Mouse (Mus musculus) retina, postnatal 7 days (tissue): ENCODE measurements around the gene Olfr1000.
"Not testable (repeated sequence)": the region's sequence is repeated elsewhere in the genome, so short reads cannot be mapped to it uniquely, and the experiment has no call there.

ENCODE experiments used
- DNase-seq: peaks from one replicate; pipeline ENCODE4 v3.0.0-alpha.2; 2012; ENCODE audit warnings: low read depth, low spot score

The Olfr1000 gene

GRCm38 (mm10) chr2:85611803-85612202 is at the start of gene Olfr1000:
Olfr1000 (minus strand) TSS chr2:85611903.
- no peak for DNase-seq

DNA sequence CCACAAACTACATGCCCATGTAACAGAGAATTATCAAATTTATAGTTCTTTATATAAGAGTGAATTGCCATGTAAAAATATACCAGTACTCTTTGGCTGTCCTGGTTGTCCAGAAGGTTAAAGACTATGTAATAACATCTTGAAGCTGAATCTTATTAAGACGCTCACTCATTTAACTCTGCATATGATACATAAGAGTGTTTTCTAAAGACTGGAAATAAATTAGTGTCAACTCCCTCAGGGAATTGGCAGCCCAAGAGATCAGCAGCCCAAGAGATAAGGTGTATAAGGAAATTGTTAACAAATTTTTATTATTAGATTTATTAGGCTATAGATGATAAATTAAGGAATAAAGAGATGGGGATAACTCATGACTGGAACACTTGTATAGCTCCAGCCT is 38.9 kb upstream of the Olfr1000 start, which contains the start of gene Olfr1002:
Gene Olfr1002, minus strand, starts transcription at position 101 of the 400 bp plus-strand sequence.
- no peak for DNase-seq

DNA sequence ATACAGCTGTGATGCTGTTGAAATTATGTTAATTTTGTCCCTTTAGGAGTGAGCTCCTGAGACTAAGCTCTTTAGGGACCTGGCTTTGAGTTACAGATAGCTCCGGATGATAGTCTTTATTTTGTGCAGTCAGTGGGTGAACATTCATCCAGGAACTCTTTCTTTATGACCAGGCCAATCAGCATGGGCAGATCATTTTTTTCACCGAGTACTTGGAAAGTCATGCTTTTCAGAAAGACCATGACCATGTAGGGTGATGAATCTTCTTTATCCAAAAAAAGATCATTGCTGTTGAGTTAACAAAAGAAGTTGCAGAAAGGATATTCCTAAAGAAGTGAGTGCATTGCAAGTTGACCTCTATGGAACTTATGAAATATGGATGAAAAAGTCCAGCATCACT is 23.1 kb downstream of the Olfr1000 start, which contains the start of gene Olfr998:
Gene Olfr998, plus strand, starts transcription at position 301 of the 400 bp plus-strand sequence.
- not testable (repeated sequence) for DNase-seq

DNA sequence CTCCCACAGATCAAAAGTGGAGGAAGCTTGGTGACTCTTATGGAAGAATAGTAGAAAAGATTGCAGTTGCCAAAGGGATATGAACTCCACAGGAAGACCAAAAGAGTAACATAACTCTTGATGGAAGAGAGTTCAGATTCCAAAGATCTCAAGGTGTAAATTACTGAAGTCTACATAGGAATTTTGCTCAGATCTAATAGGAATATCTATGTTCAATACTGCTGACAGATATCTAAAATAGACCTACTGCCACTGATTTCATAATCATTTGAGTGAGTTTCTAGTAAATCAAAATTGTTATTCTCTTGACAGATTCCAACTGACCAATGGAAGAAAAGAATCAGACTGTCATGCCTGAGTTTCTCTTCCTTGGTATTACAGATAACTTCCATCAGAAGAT is 32.8 kb downstream of the Olfr1000 start, which contains the start of gene Olfr996:
Gene Olfr996, plus strand, starts transcription at position 301 of the 400 bp plus-strand sequence.
- no peak for DNase-seq

DNA sequence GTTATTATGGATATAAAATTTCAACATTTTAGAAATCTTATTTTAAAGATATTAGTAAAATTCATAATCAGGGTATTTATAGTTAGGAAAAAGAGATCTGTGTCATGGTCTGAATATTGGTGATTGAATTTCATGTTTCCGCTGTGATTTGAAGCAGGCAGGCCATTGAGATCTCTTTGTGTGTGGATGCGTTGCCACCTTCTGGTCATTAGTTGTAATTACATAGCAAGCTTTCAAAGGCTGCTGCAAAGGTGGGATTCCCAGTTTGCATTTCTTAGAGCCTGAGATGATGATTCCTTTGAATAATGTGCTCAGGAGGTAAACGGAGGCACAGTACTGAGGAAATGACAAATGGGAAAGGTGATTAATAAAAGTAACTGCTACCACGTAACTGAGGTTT is 50.5 kb downstream of the Olfr1000 start:
- peak; percentile 16 for DNase-seq

GRCm38 (mm10) chr2:85560226-85560625 is 51.5 kb downstream of the Olfr1000 start:
- DNase-seq, result no peak
